Mouse (Mus musculus) B cell, adult 67 days (primary cell): ENCODE data around the gene Colgalt2. TPM values are rescaled to one million over a fixed set of nuclear protein-coding genes. Genes with fewer than 3 reads are reported as not detected.

Source experiments
- total RNA-seq, 2 experiments: library from RNA; stranded (reverse); gene quantifications; 4 replicates each; pipeline ENCODE4 v1.2.4; 2023

The Colgalt2 gene
- total RNA-seq = not detected

DNA sequence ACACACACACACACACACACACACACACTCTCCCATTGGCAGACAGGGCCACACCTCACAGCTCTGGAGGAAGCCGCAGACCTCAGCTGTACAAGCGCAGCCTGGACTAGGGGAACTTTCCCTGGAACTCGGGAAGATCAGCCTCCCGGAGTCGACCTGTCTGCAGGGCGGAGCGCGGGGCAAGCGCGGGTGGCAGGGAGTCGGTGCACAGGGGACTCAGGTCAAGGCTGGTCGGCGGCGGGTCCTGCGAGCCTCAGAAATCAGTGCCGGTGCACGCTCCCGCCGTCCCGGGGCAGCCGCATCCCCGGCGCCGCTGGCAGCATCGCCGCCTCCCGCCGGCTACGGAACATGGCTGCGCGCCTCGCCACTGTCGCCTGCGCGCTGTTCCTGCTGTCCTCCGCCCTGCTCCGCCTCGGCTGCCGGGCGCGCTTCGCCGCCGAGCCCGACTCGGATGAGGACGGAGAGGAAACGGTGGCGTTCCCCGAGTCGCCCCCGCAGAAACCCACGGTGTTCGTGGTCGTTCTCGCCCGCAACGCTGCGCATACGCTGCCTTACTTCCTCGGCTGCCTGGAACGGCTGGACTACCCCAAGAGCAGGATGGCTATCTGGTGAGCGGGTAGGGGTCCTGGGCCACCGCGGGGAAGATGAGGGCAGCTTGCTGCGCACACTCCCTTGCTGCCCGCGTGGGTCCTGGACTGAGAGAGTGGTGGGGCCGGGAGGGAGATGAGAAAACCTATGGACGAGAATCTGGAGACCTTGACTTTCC lies at the start of gene Colgalt2:
TSS of gene Colgalt2 (plus strand) at position 41 of the 766 bp plus-strand sequence.

DNA sequence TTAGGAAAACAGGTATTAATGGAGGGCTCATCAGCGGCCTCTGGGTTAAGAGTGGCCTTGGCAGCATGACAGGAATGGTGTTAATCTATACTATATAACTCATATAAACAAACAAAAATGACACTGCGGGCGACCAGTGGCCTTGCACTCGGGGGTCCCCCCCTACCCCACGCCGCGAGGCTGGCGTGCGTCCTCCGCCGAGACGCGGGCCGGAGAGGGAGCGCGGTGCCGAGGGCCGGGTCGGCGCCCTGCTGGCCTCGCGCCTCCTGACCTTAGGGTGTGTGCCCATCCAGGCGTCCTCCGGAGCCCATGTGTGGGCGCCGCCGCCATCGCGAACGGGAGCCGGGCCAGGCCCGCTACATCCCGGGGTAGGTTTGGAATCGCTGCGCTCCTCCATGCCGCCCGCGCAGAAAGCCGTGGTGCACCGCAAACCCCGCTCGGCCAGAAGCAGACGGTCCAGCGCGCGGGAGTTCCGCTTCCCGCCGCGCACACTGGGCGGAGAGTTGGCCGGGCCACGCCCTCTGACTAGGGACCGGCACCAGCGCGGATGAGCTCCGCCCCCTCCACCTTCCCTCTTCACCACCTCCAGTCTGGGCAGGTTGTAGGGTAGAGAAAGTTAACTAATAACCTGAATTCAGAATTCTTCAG lies 13.3 kb upstream of the Colgalt2 start, which contains the start of gene Tsen15:
TSS of gene Tsen15 (minus strand) at position 501 of the 648 bp plus-strand sequence.

Other genes starting within 250 kb of the Colgalt2 start
- gene Tsen15, start 13.1 kb upstream of the Colgalt2 start, total RNA-seq = 10 to 100 TPM; 23.8 to 32.6 TPM